18 mouse cellular contexts compared by ENCODE assay signal in the genomic region with DNA sequence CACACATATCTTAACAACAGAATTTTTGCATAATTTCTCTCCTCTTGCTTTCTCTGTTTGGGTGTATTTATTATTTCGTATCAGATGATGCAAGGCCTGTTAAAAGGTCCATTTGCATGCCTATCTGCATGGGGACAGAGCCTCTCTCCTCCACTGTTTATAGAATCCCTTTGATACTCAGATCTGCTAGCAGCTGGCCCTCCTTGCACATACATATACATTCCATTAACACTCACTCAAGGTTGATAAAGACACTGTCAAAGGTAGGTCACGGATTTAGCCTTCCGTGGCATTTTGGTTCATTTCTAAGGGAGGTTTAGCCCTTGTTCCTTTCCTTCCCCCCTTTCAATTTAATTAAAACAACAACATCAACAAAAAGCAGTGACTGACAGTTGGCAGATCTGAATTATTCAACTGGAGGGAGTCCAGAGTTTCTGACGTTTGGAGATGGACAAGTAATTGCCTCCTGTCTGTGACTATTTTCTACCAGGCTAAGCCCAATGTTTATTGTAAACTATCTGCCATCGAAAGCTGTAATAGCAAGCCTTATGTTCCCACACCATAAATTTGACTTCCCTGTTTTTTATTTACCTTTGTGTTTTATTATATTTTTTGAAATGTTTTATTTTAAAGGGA. TPM values are rescaled to one million over a fixed set of nuclear protein-coding genes. Genes with fewer than 3 reads are reported as not detected.
DNase-seq lines count a peak whose midpoint lies in the region; ATAC-seq and TF ChIP-seq lines count a peak whose summit lies in the region.
"Had no signal": no experiment of that assay in that cellular context is flagged by ENCODE, and none has a peak within 500 bp of the region (broad histone marks: within the 10 kb centered on the region; RNA-seq: fewer than 3 reads in every experiment).

No protein-coding gene starts in this region.

- no peak overlapping the region for H3K4me2 ChIP-seq in heart, embryonic 11.5 days
- H3K4me2 ChIP-seq in hindbrain, embryonic 15.5 days = no peak overlapping the region
- H3K4me2 ChIP-seq: limb, embryonic 15.5 days had no signal

- no peaks in the 10 kb centered on the region for H3K9me3 ChIP-seq in heart, embryonic 11.5 days (replicated peaks; ENCODE audit: control insufficient read depth, low read length)
- H3K9me3 ChIP-seq in hindbrain, embryonic 15.5 days = no peaks in the 10 kb centered on the region
- H3K9me3 ChIP-seq in hindbrain, embryonic 10.5 days = no peaks in the 10 kb centered on the region
- H3K9me3 ChIP-seq: limb, embryonic 15.5 days had no signal

- no peak for ATAC-seq in heart, embryonic 11.5 days (replicated peaks; ENCODE audit: insufficient number of reproducible peaks, low FRiP score, low TSS enrichment)
- ATAC-seq in hindbrain, embryonic 15.5 days (ENCODE audit: low FRiP score, low read depth) = no peak
- peak; percentile 37; the same call in 1 of the 2 replicates for ATAC-seq in megakaryocyte progenitor cell, adult 5-6 weeks (replicated peaks; ENCODE audit: poor library complexity)
- no peak for ATAC-seq in erythroblast, adult 5-6 weeks (replicated peaks; ENCODE audit: low FRiP score, poor library complexity, severe bottlenecking)

- WGBS in heart, embryonic 11.5 days (ENCODE audit: insufficient replicate concordance) = 32% methylated on average over 5 of the region's 5 CpGs
- 41% methylated on average over 5 of the region's 5 CpGs for WGBS in hindbrain, embryonic 15.5 days
- WGBS in hindbrain, embryonic 10.5 days = 45% methylated on average over 5 of the region's 5 CpGs

- no peak for TF ChIP-seq CTCF in cortical plate, adult 2 months (IDR thresholded peaks at IDR 0.05; ENCODE audit: extremely low read depth, insufficient read depth, low read length)

- H3K4me3 ChIP-seq in heart, embryonic 11.5 days (ENCODE audit: low read depth, low read length) = no peak overlapping the region
- H3K4me3 ChIP-seq in hindbrain, embryonic 15.5 days = no peak overlapping the region
- no peak overlapping the region for H3K4me3 ChIP-seq in hindbrain, embryonic 10.5 days
- H3K4me3 ChIP-seq in cortical plate, adult 2 months (ENCODE audit: insufficient read depth, low read length) = no peak overlapping the region
- H3K4me3 ChIP-seq: limb, embryonic 15.5 days had no signal

- H3K36me3 ChIP-seq in heart, embryonic 11.5 days (ENCODE audit: control insufficient read depth, insufficient read depth, low read length) = no peaks in the 10 kb centered on the region
- no peaks in the 10 kb centered on the region for H3K36me3 ChIP-seq in hindbrain, embryonic 15.5 days
- no peaks in the 10 kb centered on the region for H3K36me3 ChIP-seq in hindbrain, embryonic 10.5 days
- H3K36me3 ChIP-seq: limb, embryonic 15.5 days had no signal

- no peak for DNase-seq in heart, adult 9 months (ENCODE audit: low spot score in 2 of 2)
- DNase-seq in hindbrain, embryonic 10.5 days (ENCODE audit: low spot score) = no peak
- DNase-seq in cerebellum, postnatal 36 days = no peak
- DNase-seq: adrenal gland, postnatal 14 days; kidney, adult 2 months; lung, adult 18-20 months; spleen, adult 18-20 months; thymus, postnatal 25 days had no signal

- no peak overlapping the region for H3K9ac ChIP-seq in heart, embryonic 11.5 days (ENCODE audit: low read depth, low read length)
- no peak overlapping the region for H3K9ac ChIP-seq in hindbrain, embryonic 15.5 days
- H3K9ac ChIP-seq: limb, embryonic 15.5 days had no signal

- peak overlapping the region; percentile 59; the same call in 1 of the 2 replicates for H3K27ac ChIP-seq in heart, embryonic 11.5 days (ENCODE audit: low read depth, low read length)
- H3K27ac ChIP-seq in hindbrain, embryonic 15.5 days (replicated peaks) = peak overlapping the region; percentile 27; the same call in 1 of the 2 replicates
- no peak overlapping the region for H3K27ac ChIP-seq in hindbrain, embryonic 10.5 days
- peak overlapping the region; percentile 37; the same call in 1 of the 2 replicates for H3K27ac ChIP-seq in cortical plate, adult 2 months (ENCODE audit: insufficient read depth, low read length)
- H3K27ac ChIP-seq: limb, embryonic 15.5 days; stomach, postnatal 0 days had no signal

- no peak for TF ChIP-seq POLR2A in cortical plate, adult 2 months (IDR thresholded peaks at IDR 0.05; ENCODE audit: extremely low read depth, insufficient read depth, low read length)

- no peaks in the 10 kb centered on the region for H3K27me3 ChIP-seq in heart, embryonic 11.5 days (ENCODE audit: control insufficient read depth, insufficient read depth, low read length)
- H3K27me3 ChIP-seq in hindbrain, embryonic 15.5 days = no peaks in the 10 kb centered on the region
- H3K27me3 ChIP-seq in hindbrain, embryonic 10.5 days (ENCODE audit: insufficient read depth, poor library complexity, severe bottlenecking) = no peaks in the 10 kb centered on the region; the same call in 1 of the 2 replicates
- H3K27me3 ChIP-seq: limb, embryonic 15.5 days had no signal

- H3K4me1 ChIP-seq in heart, embryonic 11.5 days (ENCODE audit: control insufficient read depth, insufficient read depth, low read length) = peaks cover 29% of the 10 kb centered on the region
- H3K4me1 ChIP-seq in hindbrain, embryonic 15.5 days (replicated peaks) = peaks cover 14% of the 10 kb centered on the region
- peaks cover 41% of the 10 kb centered on the region for H3K4me1 ChIP-seq in hindbrain, embryonic 10.5 days (replicated peaks)
- H3K4me1 ChIP-seq in cortical plate, adult 2 months (ENCODE audit: control insufficient read depth, insufficient read depth, low read length) = peaks cover 6% of the 10 kb centered on the region

RNA-seq across cellular contexts. Expression of gene March10, which starts 17.3 kb away (rescaled TPM):
- 0.19 and 0.30 TPM in 2 replicates for polyA plus RNA-seq in heart, embryonic 11.5 days (2014; fragmentation: Nextera tagmentation; extraction: Ambion mirVana)
- 0.32 and 0.46 TPM in 2 replicates for polyA plus RNA-seq in hindbrain, embryonic 15.5 days (2015; fragmentation: Nextera tagmentation; extraction: Ambion mirVana)
- 0.39 and 0.41 TPM in 2 replicates for polyA plus RNA-seq in hindbrain, embryonic 10.5 days (2016; fragmentation: Nextera tagmentation; extraction: Ambion mirVana)
- 2.2 and 2.4 TPM in 2 replicates for polyA plus RNA-seq in cortical plate, adult 2 months (2012; rRNA removed)
- not detected in 2 replicates for total RNA-seq in megakaryocyte progenitor cell, adult 5-6 weeks (2015)
- not detected in 2 replicates for total RNA-seq in megakaryocyte progenitor cell, adult 5-6 weeks (2017)
- total RNA-seq in erythroblast, adult 5-6 weeks (2015; ENCODE audit: low replicate concordance) = not detected in 2 replicates
- not detected in 2 replicates for total RNA-seq in erythroblast, adult 5-6 weeks (2017; ENCODE audit: low replicate concordance)
- total RNA-seq: adrenal gland, postnatal 14 days; MEL; monocyte, adult 5-6 weeks had no signal
- polyA plus RNA-seq: large intestine, adult 2 months; limb, embryonic 15.5 days; stomach, postnatal 0 days had no signal
